Mouse (Mus musculus): ENCODE measurements around the gene Exosc9. TPM values are rescaled to one million over a fixed set of nuclear protein-coding genes. Genes with fewer than 3 reads are reported as not detected.
A peak's percentile ranks its signal among the peaks of the same experiment; 100 is the strongest.

Exosc9 gene
- polyA plus RNA-seq, 1 experiment from 2014 or later, result 40.5 TPM

GRCm38 (mm10) chr3:36613908-36614255 lies 61.5 kb downstream of the Exosc9 start:
- Histone ChIP-seq H3K27ac (no peak overlapping the region), H3K4me3 (peak overlapping the region; percentile 60; the same call in 1 of the 2 replicates), H3K9ac (no peak overlapping the region), H3K4me1 (replicated peaks) (peaks cover 8% of the 10 kb centered on the region; the same call in 1 of the 2 replicates), H3K4me2 (peak overlapping the region; percentile 72), H3K9me3 (replicated peaks) (no peaks in the 10 kb centered on the region), H3K36me3 (no peaks in the 10 kb centered on the region), H3K27me3 (no peaks in the 10 kb centered on the region)
- WGBS, result 58% methylated on average over 5 of the region's 5 CpGs
- no peak for ATAC-seq (replicated peaks; ENCODE audit: insufficient number of reproducible peaks, insufficient read depth, low FRiP score, low read depth)

Other genes starting within 250 kb of the Exosc9 start
- gene Anxa5, start 76.7 kb upstream of the Exosc9 start, polyA plus RNA-seq (2015; fragmentation: Nextera tagmentation; extraction: Ambion mirVana), result 359 and 472 TPM in 2 replicates
- gene 1810062G17Rik, start 76.7 kb upstream of the Exosc9 start, polyA plus RNA-seq (2015; fragmentation: Nextera tagmentation; extraction: Ambion mirVana), result 0.92 and 1.6 TPM in 2 replicates
- 0.46 and 0.60 TPM in 2 replicates for gene Gm11549, start 30.8 kb upstream of the Exosc9 start, polyA plus RNA-seq (2015; fragmentation: Nextera tagmentation; extraction: Ambion mirVana)
- gene Ccna2, start 19.5 kb downstream of the Exosc9 start, polyA plus RNA-seq (2015; fragmentation: Nextera tagmentation; extraction: Ambion mirVana), result 160 and 174 TPM in 2 replicates
- gene Bbs7, start 60.9 kb downstream of the Exosc9 start, polyA plus RNA-seq (2015; fragmentation: Nextera tagmentation; extraction: Ambion mirVana), result 9.4 and 9.7 TPM in 2 replicates
- 3.4 and 5.4 TPM in 2 replicates for gene Trpc3, start 137.6 kb downstream of the Exosc9 start, polyA plus RNA-seq (2015; fragmentation: Nextera tagmentation; extraction: Ambion mirVana)